Mouse (Mus musculus) stomach, embryonic 14.5 days (tissue): Measurements from ENCODE around the gene Wbp2. TPM values are rescaled to one million over a fixed set of nuclear protein-coding genes. Genes with fewer than 3 reads are reported as not detected.

Experiments
- ATAC-seq: fragments of 200-750 bp; cut with Nextera tagmentation; 2 replicates; pipeline ENCODE4 v1.8.0; 2017; ENCODE audit warnings: low read depth, moderate TSS enrichment; ENCODE audit not compliant: insufficient number of reproducible peaks, insufficient read depth, low FRiP score
- H3K27ac ChIP-seq: fragments of 300-500 bp; sonication (generic); 2 replicates; pipeline ENCODE4 v1.5.1; 2014; ENCODE audit warnings: mild to moderate bottlenecking, low read length, moderate library complexity, mixed read lengths
- H3K27me3 ChIP-seq: fragments of 300-500 bp; sonication (generic); 2 replicates; pipeline ENCODE4 v1.6.1; 2014; ENCODE audit warnings: low read length, control low read depth, mixed read lengths; ENCODE audit not compliant: control insufficient read depth, insufficient read depth
- H3K36me3 ChIP-seq: fragments of 300-500 bp; sonication (generic); 2 replicates; pipeline ENCODE4 v1.6.1; 2014; ENCODE audit warnings: mild to moderate bottlenecking, control low read depth, low read length, moderate library complexity, mixed read lengths; ENCODE audit not compliant: control insufficient read depth, insufficient read depth
- H3K4me1 ChIP-seq: fragments of 300-500 bp; sonication (generic); 2 replicates; pipeline ENCODE4 v1.6.1; 2014; ENCODE audit warnings: low read length, control low read depth, mixed read lengths; ENCODE audit not compliant: control insufficient read depth, insufficient read depth
- H3K4me2 ChIP-seq: fragments of 300-500 bp; sonication (generic); replicated peaks from 2 replicates; pipeline ENCODE4 v1.6.1; 2014; ENCODE audit warnings: low read depth, low read length, control low read depth
- H3K4me3 ChIP-seq: fragments of 300-500 bp; sonication (generic); 2 replicates; pipeline ENCODE4 v1.5.1; 2014; ENCODE audit warnings: low read depth, low read length, control low read depth
- H3K9ac ChIP-seq: fragments of 300-500 bp; sonication (generic); replicated peaks from 2 replicates; pipeline ENCODE4 v1.6.1; 2014; ENCODE audit warnings: low read depth, mild to moderate bottlenecking, control low read depth, low read length, moderate library complexity, mixed read lengths
- H3K9me3 ChIP-seq: fragments of 300-500 bp; sonication (generic); 2 replicates; pipeline ENCODE4 v1.6.1; 2016; ENCODE audit warnings: low read depth, low read length, control low read depth; ENCODE audit not compliant: control insufficient read depth
- WGBS: fragments of 180-500 bp; shearing (Covaris S2); extraction: QIAGEN DNeasy Blood & Tissue Kit; methylation state at CpG from one replicate; pipeline ENCODE4 v1.1.7; 2014; 5-methylcytosine and 5-hydroxymethylcytosine counted together
- polyA plus RNA-seq: library from polyadenylated mRNA; unstranded; fragments of >200 nt; fragmentation: Nextera tagmentation; extraction: Ambion mirVana; gene quantifications from 2 replicates; pipeline ENCODE4 v1.2.1, GENCODE M21; 2014

Wbp2 gene
- polyA plus RNA-seq, 1 experiment from 2014 or later, result 82.4 TPM

GRCm38 (mm10) chr11:116106154-116106962, 19.6 kb upstream of the Wbp2 start:
- Histone ChIP-seq H3K4me3 (no peak overlapping the region), H3K4me1 (peaks cover 73% of the 10 kb centered on the region), H3K27me3 (peaks cover 17% of the 10 kb centered on the region), H3K9me3 (no peaks in the 10 kb centered on the region), H3K4me2 (peak overlapping the region; percentile 32), H3K9ac (0 out of 2 replicates have a peak overlapping the region, but pooled peaks have one; percentile 18), H3K27ac (peak overlapping the region; percentile 15; the same call in 1 of the 2 replicates), H3K36me3 (no peaks in the 10 kb centered on the region)
- 25% methylated on average over 32 of the region's 32 CpGs for WGBS
- ATAC-seq, result 0 out of 2 replicates have a peak, but pooled peaks have one; percentile 14

DNA sequence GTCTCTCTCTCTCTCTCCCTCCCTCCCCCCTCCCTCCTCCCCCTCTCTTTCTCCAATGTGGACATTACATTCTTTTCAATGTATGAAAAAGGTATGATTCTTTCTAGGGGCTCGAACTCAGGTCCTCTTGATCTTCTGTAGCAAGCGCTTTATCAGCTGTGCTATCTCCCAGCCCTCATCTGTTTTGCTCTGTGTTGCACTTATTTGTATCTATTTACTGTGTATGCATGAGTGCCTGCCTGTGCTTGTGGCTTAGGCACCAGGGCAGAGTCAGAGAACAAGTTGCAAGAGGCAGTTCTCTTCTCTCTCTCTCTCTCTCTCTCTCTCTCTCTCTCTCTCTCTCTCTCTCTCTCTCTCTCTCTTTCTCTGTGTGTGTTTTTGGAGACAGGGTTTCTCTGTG, 18.3 kb upstream of the Wbp2 start:
- 81% methylated on average over 2 of the region's 2 CpGs for WGBS
- Histone ChIP-seq H3K36me3 (no peaks in the 10 kb centered on the region), H3K4me3 (no peak overlapping the region), H3K9ac (no peak overlapping the region), H3K4me1 (peaks cover 82% of the 10 kb centered on the region), H3K27me3 (peaks cover 17% of the 10 kb centered on the region), H3K9me3 (no peaks in the 10 kb centered on the region), H3K27ac (no peak overlapping the region; the same call in 1 of the 2 replicates), H3K4me2 (no peak overlapping the region)
- no peak for ATAC-seq

GRCm38 (mm10) chr11:116104006-116104646, 17.3 kb upstream of the Wbp2 start:
- Histone ChIP-seq H3K4me2 (no peak overlapping the region), H3K4me3 (no peak overlapping the region), H3K9ac (no peak overlapping the region), H3K27me3 (peaks cover 17% of the 10 kb centered on the region), H3K27ac (peak overlapping the region; percentile 86), H3K36me3 (no peaks in the 10 kb centered on the region), H3K9me3 (no peaks in the 10 kb centered on the region), H3K4me1 (peaks cover 84% of the 10 kb centered on the region)
- ATAC-seq, result peak; percentile 78
- 32% methylated on average over 14 of the region's 14 CpGs for WGBS

DNA sequence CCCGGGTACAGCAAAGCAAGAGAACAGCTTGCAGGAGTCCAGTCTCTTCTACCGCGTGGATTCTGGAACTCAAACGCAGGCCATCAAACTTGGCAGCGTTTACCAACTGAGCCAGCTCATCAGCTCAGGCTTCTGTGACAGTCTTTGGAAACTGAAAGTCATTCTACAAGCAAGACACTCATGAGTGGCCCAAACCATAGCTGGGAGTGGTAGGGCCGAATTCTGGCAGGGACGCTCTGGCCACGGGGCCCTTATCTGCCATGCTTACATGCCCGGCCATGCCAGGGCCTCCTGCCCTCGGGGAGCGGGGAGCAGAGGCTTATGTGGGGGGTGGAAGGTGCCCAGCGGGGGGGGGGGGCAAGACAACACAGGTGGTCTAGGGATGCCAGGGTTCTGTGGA, 16.8 kb upstream of the Wbp2 start:
- Histone ChIP-seq H3K4me2 (no peak overlapping the region), H3K36me3 (no peaks in the 10 kb centered on the region), H3K4me1 (peaks cover 82% of the 10 kb centered on the region), H3K27ac (peak overlapping the region; percentile 74; the same call in 1 of the 2 replicates), H3K27me3 (peaks cover 14% of the 10 kb centered on the region), H3K9me3 (no peaks in the 10 kb centered on the region), H3K4me3 (no peak overlapping the region), H3K9ac (no peak overlapping the region)
- 66% methylated on average over 12 of the region's 12 CpGs for WGBS
- no peak for ATAC-seq

DNA sequence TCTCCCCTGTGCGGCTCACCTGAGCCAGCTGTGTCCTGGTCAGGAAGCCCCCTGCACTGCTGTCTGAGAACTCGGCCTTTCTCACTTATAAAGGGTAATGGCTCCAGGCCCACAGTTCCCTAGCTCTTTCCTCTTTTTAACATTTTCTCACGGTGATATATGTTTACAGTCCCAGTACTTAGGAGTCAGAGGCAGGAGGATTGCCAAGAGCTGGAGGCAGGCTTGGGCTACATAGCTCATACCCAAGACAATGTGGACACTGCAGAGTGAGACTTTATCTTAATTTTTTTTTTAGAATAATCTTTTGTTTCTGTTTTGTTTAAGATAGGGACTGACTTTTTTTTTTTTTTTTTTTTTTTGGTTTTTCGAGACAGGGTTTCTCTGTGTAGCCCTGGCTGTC, 15.7 kb upstream of the Wbp2 start:
- Histone ChIP-seq H3K36me3 (no peaks in the 10 kb centered on the region), H3K9me3 (no peaks in the 10 kb centered on the region), H3K4me2 (peak overlapping the region; percentile 17; the same call in 1 of the 2 replicates), H3K4me3 (no peak overlapping the region), H3K27ac (peak overlapping the region; percentile 94), H3K27me3 (peaks cover 7% of the 10 kb centered on the region; the same call in 1 of the 2 replicates), H3K9ac (no peak overlapping the region; the same call in 1 of the 2 replicates), H3K4me1 (peaks cover 71% of the 10 kb centered on the region)
- WGBS, result 48% methylated on average over 3 of the region's 4 CpGs
- no peak for ATAC-seq

GRCm38 (mm10) chr11:116101931-116102381, 15.2 kb upstream of the Wbp2 start:
- H3K4me1 ChIP-seq, result peaks cover 66% of the 10 kb centered on the region
- no peak overlapping the region for H3K4me3 ChIP-seq
- H3K9ac ChIP-seq, result no peak overlapping the region; the same call in 1 of the 2 replicates
- H3K27me3 ChIP-seq, result 0 out of 2 replicates have a peak, but pooled peaks cover 2% of the 10 kb centered on the region
- H3K9me3 ChIP-seq, result no peaks in the 10 kb centered on the region
- H3K36me3 ChIP-seq, result no peaks in the 10 kb centered on the region
- WGBS, result 28% methylated on average over 11 of the region's 11 CpGs
- peak overlapping the region; percentile 94 for H3K27ac ChIP-seq
- peak; percentile 38; the same call in 1 of the 2 replicates for ATAC-seq
- peak overlapping the region; percentile 17 for H3K4me2 ChIP-seq

GRCm38 (mm10) chr11:116100839-116101238, 14.0 kb upstream of the Wbp2 start:
- WGBS, result 68% methylated on average over 7 of the region's 7 CpGs
- Histone ChIP-seq H3K4me3 (no peak overlapping the region), H3K9ac (no peak overlapping the region), H3K9me3 (no peaks in the 10 kb centered on the region), H3K4me1 (peaks cover 54% of the 10 kb centered on the region), H3K4me2 (no peak overlapping the region), H3K27me3 (no peaks in the 10 kb centered on the region), H3K27ac (peak overlapping the region; percentile 94; the same call in 1 of the 2 replicates), H3K36me3 (no peaks in the 10 kb centered on the region)
- no peak for ATAC-seq

DNA sequence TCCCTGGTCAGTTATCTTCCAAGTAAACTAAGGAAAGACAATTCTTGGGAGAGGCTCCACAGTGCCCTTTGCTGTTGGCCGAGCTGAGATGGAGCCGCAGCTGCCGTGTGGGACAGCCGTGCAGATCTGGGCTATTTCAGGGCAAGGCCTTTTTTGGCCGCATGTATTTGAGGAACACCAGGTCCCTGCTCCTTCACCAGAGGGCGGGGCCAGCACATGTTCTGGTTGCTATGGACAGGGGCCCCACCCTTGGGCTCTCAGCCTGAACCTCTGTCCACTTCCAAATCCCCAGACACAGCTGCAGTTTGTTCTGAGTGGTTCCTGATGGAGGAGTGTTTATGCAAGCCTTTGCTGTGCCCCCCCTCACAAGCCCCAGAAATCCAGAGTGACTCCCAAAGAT, 13.6 kb upstream of the Wbp2 start:
- Histone ChIP-seq H3K4me2 (no peak overlapping the region), H3K36me3 (no peaks in the 10 kb centered on the region), H3K4me3 (no peak overlapping the region), H3K9me3 (no peaks in the 10 kb centered on the region), H3K4me1 (peaks cover 54% of the 10 kb centered on the region), H3K27me3 (no peaks in the 10 kb centered on the region), H3K27ac (peak overlapping the region; percentile 94; the same call in 1 of the 2 replicates), H3K9ac (no peak overlapping the region)
- 32% methylated on average over 6 of the region's 6 CpGs for WGBS
- peak; percentile 46; the same call in 1 of the 2 replicates for ATAC-seq
